Mouse (Mus musculus) left cerebral cortex, postnatal 10 days (tissue): ENCODE measurements around the gene Foxb1. TPM values are rescaled to one million over a fixed set of nuclear protein-coding genes. Genes with fewer than 3 reads are reported as not detected.

Source experiments
- DNase-seq, 2 experiments: peaks; one replicate each; pipeline ENCODE4 v3.0.0; 2021 to 2022; ENCODE audit warnings: low spot score in 2 of 2, mixed read lengths in 1 of 2; ENCODE audit errors: extremely low spot score in 1 of 2
- intact Hi-C: fragments of 180-260 bp; cut with DNase I; formaldehyde crosslinking; loops from one replicate; pipeline ENCODE4 v1.15.1; 2025
- total RNA-seq, 2 experiments: library from RNA; stranded (reverse); gene quantifications; 2 replicates each; pipeline ENCODE4 v1.2.3; 2021

The Foxb1 gene
- total RNA-seq = not detected

DNA sequence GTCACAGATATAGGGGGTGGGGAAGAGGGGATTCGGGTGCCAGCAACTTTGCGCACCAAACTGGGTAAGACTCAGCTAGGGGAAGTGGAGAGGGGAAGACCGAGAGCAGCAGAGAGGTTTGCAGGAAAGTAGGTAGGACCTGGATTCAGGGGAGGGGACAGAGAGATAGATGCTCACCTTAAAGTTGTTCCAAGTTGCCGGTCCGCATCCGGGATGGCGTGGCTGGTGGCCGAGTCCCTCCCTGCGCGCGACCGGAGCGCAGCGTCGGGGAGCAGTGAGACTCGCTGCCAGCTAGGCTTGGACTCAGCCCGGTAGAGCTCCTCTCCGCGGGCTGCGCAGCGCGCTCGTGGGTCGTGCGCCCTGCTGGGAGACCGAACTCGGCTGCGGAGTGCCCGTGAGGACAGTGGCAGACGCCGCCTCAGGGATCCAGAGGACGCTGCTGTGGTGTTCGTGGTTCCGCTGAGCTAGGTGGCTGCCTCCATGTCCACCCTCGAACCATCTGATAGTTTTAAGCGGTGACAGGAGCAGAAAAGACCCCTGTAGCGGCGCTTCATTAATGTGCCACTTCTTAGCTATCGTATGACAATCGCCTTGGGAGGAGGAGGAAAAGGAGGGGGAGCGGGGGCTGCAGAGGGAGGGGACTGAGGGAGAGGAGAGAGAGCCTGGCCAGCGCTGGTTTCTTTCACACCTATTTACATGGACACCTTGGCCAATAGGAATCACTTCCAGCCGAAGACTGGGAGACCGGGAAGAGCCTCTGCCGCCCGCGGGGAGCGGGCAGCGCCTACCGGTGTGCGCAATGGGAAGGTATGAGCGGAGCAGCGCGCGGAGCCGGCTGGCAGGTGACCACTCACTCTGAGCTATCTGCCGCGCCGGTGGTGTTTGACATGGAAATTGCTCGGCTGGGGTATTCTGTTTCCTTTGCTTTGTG, at the start of gene Foxb1:
TSS of gene Foxb1 (minus strand) at position 570 of the 931 bp plus-strand sequence.
- intact Hi-C loops = no loop called here
- no peak for DNase-seq

- no peak for DNase-seq
- intact Hi-C loops = no loop called here
Observed at GRCm38 (mm10) chr9:69790562-69790961, 29.8 kb upstream of the Foxb1 start.

- intact Hi-C loops = loop anchor here (10.0 kb wide), 1 partner anchor 205 kb away; the partner anchor contains the start of gene Bnip2
- DNase-seq = no peak
Observed at GRCm38 (mm10) chr9:69779996-69780395, 19.3 kb upstream of the Foxb1 start.

DNA sequence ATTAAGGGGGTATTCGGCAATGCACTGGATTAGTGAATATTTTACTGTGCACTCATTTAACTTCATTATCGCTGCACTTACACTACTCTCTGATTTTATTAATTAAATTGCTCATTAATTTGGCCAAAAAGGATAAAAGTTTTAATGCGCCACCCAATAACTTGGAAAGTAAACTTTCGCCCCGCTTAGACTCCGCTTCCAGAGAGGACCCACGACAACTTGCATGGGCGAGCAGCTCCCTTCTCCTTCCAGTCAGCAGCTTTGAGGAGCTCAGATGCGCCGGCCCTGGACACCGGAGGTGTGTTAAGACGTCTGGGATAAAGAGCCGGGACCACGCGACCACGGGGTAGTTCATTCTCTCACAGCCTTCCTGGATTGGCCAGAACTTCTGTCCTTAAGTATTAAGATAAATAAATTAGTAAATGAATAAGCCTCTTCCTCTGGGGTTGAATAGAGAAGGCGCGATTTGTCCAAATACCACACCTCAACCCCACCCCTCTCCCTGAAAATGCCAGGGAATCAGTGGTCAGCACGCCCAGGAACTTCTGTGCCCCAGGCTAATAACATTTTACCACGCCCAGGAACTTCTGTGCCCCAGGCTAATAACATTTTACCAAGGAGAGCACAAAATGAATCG, 9.3 kb upstream of the Foxb1 start:
- DNase-seq = no peak
- intact Hi-C loops = loop anchor here (5.0 to 10.0 kb wide), 3 partner anchors 98 to 263 kb away; partner anchors contain the start of gene Bnip2

DNA sequence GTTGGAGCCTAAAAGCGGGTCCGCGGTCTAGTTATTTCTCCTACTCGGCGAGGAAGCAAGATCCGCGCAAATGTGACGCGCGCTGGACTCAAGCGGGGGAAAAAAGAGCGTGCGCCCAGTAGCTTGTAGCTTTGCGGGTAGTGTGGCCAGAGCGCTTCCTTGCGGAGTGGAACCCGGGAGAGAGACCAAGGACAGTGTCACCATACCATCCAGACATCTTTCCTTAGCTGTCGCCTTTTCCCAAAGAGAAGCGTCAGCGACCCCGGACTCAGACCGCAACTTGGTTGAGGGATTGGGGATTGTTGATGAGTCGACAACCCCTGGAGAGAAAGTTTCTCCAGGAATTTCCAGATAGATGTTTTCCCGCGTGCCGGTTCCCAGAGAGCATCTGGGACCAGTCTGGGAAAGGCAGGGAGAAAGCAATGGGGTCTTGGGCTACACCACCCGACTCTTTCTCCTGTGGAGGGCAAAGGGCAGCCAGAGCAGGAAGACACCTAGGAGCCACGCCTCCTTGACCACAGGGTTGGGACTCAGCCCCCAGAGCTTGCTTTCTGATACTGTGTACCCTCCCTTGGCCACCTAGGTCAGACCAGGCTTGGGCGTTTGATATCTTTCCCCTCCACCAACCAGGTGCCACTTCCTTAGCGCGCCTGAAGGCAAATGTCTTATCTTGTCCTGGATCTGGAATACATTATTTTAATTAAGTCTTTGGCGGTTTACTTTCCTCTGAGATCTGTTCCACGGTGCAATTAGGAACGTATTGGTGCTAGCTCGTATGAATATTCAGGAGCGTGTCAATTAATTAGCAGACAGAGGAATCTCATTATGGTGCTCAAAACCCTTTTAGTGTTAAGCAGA, 8.6 kb upstream of the Foxb1 start:
- no peak for DNase-seq
- intact Hi-C loops = loop anchor here (5.0 kb wide), 2 partner anchors 97 to 262 kb away; no protein-coding TSS in a partner anchor

DNA sequence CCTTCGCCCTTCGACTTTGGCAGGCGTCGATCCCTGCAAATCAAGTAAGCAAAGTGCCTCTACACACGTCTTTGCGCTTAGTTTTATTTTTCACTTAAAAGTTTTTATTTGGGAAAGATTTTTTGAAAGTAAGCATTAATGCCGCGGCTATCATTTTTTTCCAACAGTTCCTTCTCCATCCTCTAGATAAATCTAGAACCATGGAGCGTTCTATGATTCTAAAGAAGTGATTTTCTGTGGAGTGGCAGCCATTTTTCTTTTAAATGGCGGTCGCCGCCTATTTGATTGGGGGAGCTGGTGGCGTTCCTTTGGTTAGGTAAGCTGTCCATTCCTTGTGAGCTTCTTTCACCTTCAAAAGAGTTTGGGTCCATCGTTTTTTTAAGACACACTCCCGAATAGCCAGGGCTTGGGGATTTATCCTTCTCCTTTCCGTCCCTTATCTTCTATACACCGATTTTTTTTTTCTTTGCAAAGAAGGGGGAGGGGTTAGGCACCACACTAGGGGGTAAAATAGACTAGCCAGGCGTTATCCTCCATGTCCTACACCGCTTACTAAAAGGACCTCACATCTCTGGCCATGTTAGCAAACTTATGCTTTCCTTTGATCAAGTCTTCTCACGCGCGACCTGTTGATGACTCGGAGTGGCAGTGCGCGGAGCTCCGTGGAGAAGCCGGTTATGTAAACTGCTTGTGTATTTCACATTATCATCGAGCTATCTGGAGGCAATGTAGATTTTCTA, 7.6 kb upstream of the Foxb1 start:
- DNase-seq = no peak
- intact Hi-C loops = loop anchor here (5.0 kb wide), 2 partner anchors 96 to 261 kb away; no protein-coding TSS in a partner anchor

DNA sequence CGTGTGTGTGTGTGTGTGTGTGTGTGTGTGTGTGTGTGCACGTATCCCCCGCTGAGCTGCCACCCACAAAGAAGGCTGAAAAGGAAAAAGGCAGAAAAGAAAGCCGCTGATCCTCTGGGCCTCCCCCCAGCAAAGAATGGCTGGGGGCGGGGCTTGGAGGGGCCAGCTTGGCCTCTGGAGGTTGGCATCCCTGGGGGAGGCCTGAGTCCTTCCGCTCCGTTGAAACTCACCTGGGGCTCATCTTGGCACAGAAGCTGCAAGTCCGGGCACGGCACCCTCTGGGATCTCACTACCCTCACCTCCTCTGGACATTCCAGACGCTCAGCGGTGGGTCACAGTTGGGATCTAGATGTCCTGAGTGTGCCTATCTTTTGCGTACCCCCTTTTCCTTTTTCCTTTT, 6.7 kb upstream of the Foxb1 start:
- intact Hi-C loops = loop anchor here (5.0 kb wide), 2 partner anchors 95 to 260 kb away; no protein-coding TSS in a partner anchor
- no peak for DNase-seq

DNA sequence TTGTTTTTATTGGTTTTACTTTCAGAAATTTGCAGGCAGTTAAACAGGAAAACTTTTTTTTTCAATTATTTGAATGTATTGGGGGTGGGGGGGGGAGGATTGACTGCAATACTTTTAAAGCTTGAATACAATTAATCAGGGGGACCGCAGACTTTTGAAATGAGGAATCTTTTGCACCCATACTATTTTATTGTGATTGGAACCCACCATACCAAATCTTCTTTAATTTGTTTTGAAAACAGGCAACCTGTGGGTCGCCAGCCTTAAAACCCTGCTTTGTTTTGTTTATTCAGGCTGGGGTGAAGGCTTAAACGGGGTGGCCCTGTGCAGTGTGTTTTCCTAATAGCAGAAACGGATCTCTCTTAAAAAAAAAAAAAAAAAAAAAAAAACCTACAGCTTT, 6.2 kb upstream of the Foxb1 start:
- no peak for DNase-seq
- intact Hi-C loops = loop anchor here (5.0 kb wide), 2 partner anchors 95 to 260 kb away; no protein-coding TSS in a partner anchor

- DNase-seq = no peak
- intact Hi-C loops = loop anchor here (5.0 kb wide), 2 partner anchors 94 to 259 kb away; no protein-coding TSS in a partner anchor
Observed at GRCm38 (mm10) chr9:69766301-69766700, 5.6 kb upstream of the Foxb1 start.

GRCm38 (mm10) chr9:69765483-69766050, 4.8 kb upstream of the Foxb1 start:
- intact Hi-C loops = loop anchor here (5.0 kb wide), 2 partner anchors 93 to 258 kb away; no protein-coding TSS in a partner anchor
- DNase-seq = no peak

- intact Hi-C loops = loop anchor here (5.0 kb wide), 2 partner anchors 93 to 258 kb away; no protein-coding TSS in a partner anchor
- DNase-seq = no peak
Observed at GRCm38 (mm10) chr9:69764586-69765482, 4.1 kb upstream of the Foxb1 start.

DNA sequence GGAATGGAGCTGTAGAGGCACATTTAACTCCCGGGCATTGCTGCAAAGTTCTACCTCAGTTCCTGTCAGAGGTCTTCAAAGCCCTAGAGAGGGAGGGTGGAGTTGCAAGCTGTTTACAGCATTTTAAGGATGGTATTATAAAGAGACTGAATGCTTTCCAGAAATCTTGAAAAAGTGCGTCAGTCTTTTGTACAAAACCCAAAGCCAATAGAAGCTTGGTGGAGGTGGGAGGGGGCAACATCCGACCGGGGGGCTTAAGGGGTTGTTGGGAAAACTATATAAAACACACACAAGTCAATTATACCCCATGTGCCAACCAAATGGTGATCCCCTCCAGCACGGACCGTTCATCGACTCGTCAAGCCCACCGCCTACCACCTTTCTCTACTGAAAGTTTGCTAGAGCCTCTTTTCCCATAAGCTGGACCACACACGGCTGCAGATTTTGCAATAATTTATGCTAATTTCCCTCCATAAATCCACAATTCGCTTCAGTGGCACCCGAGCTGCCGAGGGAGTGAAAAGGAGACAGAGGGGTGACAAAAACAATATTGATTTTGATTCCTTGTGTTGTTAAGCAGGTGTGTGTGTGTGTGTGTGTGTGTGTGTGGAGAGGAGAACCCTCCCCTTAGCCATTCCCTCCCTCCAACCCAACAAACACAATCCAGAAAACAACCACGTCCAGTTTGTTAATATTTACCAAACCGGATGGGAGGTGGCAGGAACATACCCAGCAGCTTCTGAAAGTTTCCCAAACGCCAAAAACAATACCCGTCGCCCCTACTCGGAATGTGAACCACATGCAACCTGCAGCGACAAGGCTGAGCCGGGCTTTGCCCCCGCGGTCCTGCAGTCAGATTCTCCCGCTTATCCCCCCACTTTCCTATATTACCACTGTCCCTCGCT, 3.2 kb upstream of the Foxb1 start:
- no peak for DNase-seq
- intact Hi-C loops = no loop called here

DNA sequence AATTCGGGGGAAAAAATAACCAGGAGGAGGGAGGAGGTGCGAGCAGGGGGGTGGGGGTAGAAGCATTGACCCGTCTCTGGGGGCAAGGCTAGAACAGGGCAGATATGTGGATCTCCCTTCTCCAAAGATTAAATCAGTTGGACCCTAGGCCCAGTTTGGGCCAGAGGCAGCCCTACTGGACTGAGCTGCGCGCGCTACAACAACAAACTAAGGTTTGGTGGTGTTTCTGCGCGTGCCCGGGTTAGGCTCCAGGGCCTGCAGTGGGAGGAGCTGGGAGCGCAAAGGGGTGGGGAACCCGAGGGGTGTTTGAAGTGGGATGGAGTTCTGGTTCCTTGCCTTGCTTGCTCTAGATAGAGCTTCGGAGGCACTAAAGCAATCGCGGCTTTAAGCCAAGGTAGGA, 2.0 kb upstream of the Foxb1 start:
- no peak for DNase-seq
- intact Hi-C loops = no loop called here

DNA sequence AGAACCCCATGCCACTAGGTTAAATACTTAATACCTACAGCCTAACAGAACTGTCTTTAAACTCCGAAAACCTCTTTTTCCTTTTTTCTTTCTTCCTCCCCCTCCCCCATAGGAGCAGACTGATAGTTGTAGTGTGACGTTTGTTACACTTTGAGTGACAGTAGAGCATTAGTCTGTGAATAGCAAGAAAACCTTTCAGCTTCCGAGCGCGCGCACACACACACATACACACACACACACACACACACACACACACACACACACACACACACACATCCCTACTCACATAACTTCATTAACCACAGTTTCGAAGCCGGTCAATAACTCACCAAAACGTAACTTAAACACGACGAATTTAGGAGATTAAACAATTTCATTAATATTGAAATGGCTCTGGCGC, 1.5 kb upstream of the Foxb1 start:
- DNase-seq = no peak
- intact Hi-C loops = no loop called here

- intact Hi-C loops = no loop called here
- no peak for DNase-seq
Observed at GRCm38 (mm10) chr9:69761569-69761968, 829 bp upstream of the Foxb1 start.

- intact Hi-C loops = no loop called here
- no peak for DNase-seq
Observed at GRCm38 (mm10) chr9:69759721-69760221, 969 bp downstream of the Foxb1 start.
